Mouse (Mus musculus): ENCODE data around the gene Brsk2. TPM values are rescaled to one million over a fixed set of nuclear protein-coding genes. Genes with fewer than 3 reads are reported as not detected.

Gene Brsk2
- polyA plus RNA-seq, 2 experiments: 0.66 to 0.78 TPM

- ATAC-seq (ENCODE audit: low FRiP score, low read depth) (no peak), DNase-seq (ENCODE audit: low spot score) (no peak)
- WGBS: 47% methylated on average over 2 of the region's 2 CpGs
- H3K27me3 ChIP-seq (ENCODE audit: control insufficient read depth, insufficient read depth, low read length): no peaks in the 10 kb centered on the region
- no peaks in the 10 kb centered on the region for H3K9me3 ChIP-seq (ENCODE audit: control insufficient read depth, low read length)
- H3K27ac ChIP-seq (replicated peaks; ENCODE audit: low read depth, low read length): no peak overlapping the region
- H3K4me1 ChIP-seq (ENCODE audit: control insufficient read depth, insufficient read depth, low read length): no peaks in the 10 kb centered on the region
- H3K36me3 ChIP-seq (ENCODE audit: control insufficient read depth, insufficient read depth, low read length): 0 out of 2 replicates have a peak, but pooled peaks cover 6% of the 10 kb centered on the region
- no peak overlapping the region for H3K4me3 ChIP-seq (replicated peaks; ENCODE audit: low read length)
- TF ChIP-seq POLR2A (IDR thresholded peaks at IDR 0.05; ENCODE audit: borderline replicate concordance, extremely low read depth, insufficient read depth, insufficient read length): no peak
- no peak overlapping the region for H3K9ac ChIP-seq (ENCODE audit: low read depth, low read length, severe bottlenecking)
- H3K4me2 ChIP-seq (replicated peaks; ENCODE audit: low read depth, low read length, severe bottlenecking): no peak overlapping the region
Observed at GRCm38 (mm10) chr7:142019699-142020098, 70.1 kb downstream of the Brsk2 start.

GRCm38 (mm10) chr7:142020827-142021226, 71.3 kb downstream of the Brsk2 start:
- H3K4me1 ChIP-seq (ENCODE audit: control insufficient read depth, insufficient read depth, low read length): 0 out of 2 replicates have a peak, but pooled peaks cover 5% of the 10 kb centered on the region
- no peak overlapping the region for H3K27ac ChIP-seq (replicated peaks; ENCODE audit: low read depth, low read length)
- H3K9me3 ChIP-seq (ENCODE audit: control insufficient read depth, low read length): no peaks in the 10 kb centered on the region
- no peak overlapping the region for H3K4me2 ChIP-seq (replicated peaks; ENCODE audit: low read depth, low read length, severe bottlenecking)
- ATAC-seq (ENCODE audit: low FRiP score, low read depth) (no peak), DNase-seq (ENCODE audit: low spot score) (no peak)
- WGBS: 71% methylated on average over 3 of the region's 3 CpGs
- no peaks in the 10 kb centered on the region for H3K27me3 ChIP-seq (ENCODE audit: control insufficient read depth, insufficient read depth, low read length)
- no peak for TF ChIP-seq POLR2A (IDR thresholded peaks at IDR 0.05; ENCODE audit: borderline replicate concordance, extremely low read depth, insufficient read depth, insufficient read length)
- 0 out of 2 replicates have a peak, but pooled peaks cover 6% of the 10 kb centered on the region for H3K36me3 ChIP-seq (ENCODE audit: control insufficient read depth, insufficient read depth, low read length)
- no peak overlapping the region for H3K9ac ChIP-seq (ENCODE audit: low read depth, low read length, severe bottlenecking)
- no peak overlapping the region for H3K4me3 ChIP-seq (replicated peaks; ENCODE audit: low read length)

- no peak for ATAC-seq (ENCODE audit: low FRiP score, low read depth)
- Histone ChIP-seq H3K4me2 (replicated peaks; ENCODE audit: low read depth, low read length, severe bottlenecking) (no peak overlapping the region), H3K9me3 (ENCODE audit: control insufficient read depth, low read length) (no peaks in the 10 kb centered on the region), H3K27ac (replicated peaks; ENCODE audit: low read depth, low read length) (no peak overlapping the region), H3K9ac (ENCODE audit: low read depth, low read length, severe bottlenecking) (no peak overlapping the region), H3K27me3 (ENCODE audit: control insufficient read depth, insufficient read depth, low read length) (no peaks in the 10 kb centered on the region), H3K4me1 (ENCODE audit: control insufficient read depth, insufficient read depth, low read length) (0 out of 2 replicates have a peak, but pooled peaks cover 9% of the 10 kb centered on the region), H3K36me3 (ENCODE audit: control insufficient read depth, insufficient read depth, low read length) (no peaks in the 10 kb centered on the region), H3K4me3 (replicated peaks; ENCODE audit: low read length) (no peak overlapping the region)
- 71% methylated on average over 2 of the region's 2 CpGs for WGBS
- no peak for DNase-seq (ENCODE audit: low spot score)
- no peak for TF ChIP-seq POLR2A (IDR thresholded peaks at IDR 0.05; ENCODE audit: borderline replicate concordance, extremely low read depth, insufficient read depth, insufficient read length)
Observed at GRCm38 (mm10) chr7:142025196-142025595, 75.6 kb downstream of the Brsk2 start.

GRCm38 (mm10) chr7:142025926-142026325, 76.4 kb downstream of the Brsk2 start:
- H3K4me1 ChIP-seq (ENCODE audit: control insufficient read depth, insufficient read depth, low read length): 0 out of 2 replicates have a peak, but pooled peaks cover 9% of the 10 kb centered on the region
- no peaks in the 10 kb centered on the region for H3K36me3 ChIP-seq (ENCODE audit: control insufficient read depth, insufficient read depth, low read length)
- WGBS: 69% methylated on average over 4 of the region's 4 CpGs
- no peak overlapping the region for H3K4me3 ChIP-seq (replicated peaks; ENCODE audit: low read length)
- no peaks in the 10 kb centered on the region for H3K9me3 ChIP-seq (ENCODE audit: control insufficient read depth, low read length)
- ATAC-seq (ENCODE audit: low FRiP score, low read depth) (no peak), DNase-seq (ENCODE audit: low spot score) (no peak)
- H3K9ac ChIP-seq (ENCODE audit: low read depth, low read length, severe bottlenecking): no peak overlapping the region
- H3K27me3 ChIP-seq (ENCODE audit: control insufficient read depth, insufficient read depth, low read length): no peaks in the 10 kb centered on the region
- TF ChIP-seq POLR2A (IDR thresholded peaks at IDR 0.05; ENCODE audit: borderline replicate concordance, extremely low read depth, insufficient read depth, insufficient read length): no peak
- H3K27ac ChIP-seq (replicated peaks; ENCODE audit: low read depth, low read length): no peak overlapping the region
- H3K4me2 ChIP-seq (replicated peaks; ENCODE audit: low read depth, low read length, severe bottlenecking): no peak overlapping the region

GRCm38 (mm10) chr7:142030073-142030472, 80.5 kb downstream of the Brsk2 start:
- no peak for ATAC-seq (ENCODE audit: low FRiP score, low read depth)
- Histone ChIP-seq H3K4me3 (replicated peaks; ENCODE audit: low read length) (no peak overlapping the region), H3K36me3 (ENCODE audit: control insufficient read depth, insufficient read depth, low read length) (no peaks in the 10 kb centered on the region), H3K9me3 (ENCODE audit: control insufficient read depth, low read length) (no peaks in the 10 kb centered on the region), H3K27ac (replicated peaks; ENCODE audit: low read depth, low read length) (no peak overlapping the region), H3K27me3 (ENCODE audit: control insufficient read depth, insufficient read depth, low read length) (no peaks in the 10 kb centered on the region), H3K4me1 (ENCODE audit: control insufficient read depth, insufficient read depth, low read length) (peaks cover 9% of the 10 kb centered on the region; the same call in 1 of the 2 replicates), H3K9ac (ENCODE audit: low read depth, low read length, severe bottlenecking) (no peak overlapping the region), H3K4me2 (replicated peaks; ENCODE audit: low read depth, low read length, severe bottlenecking) (no peak overlapping the region)
- TF ChIP-seq POLR2A (IDR thresholded peaks at IDR 0.05; ENCODE audit: borderline replicate concordance, extremely low read depth, insufficient read depth, insufficient read length): no peak
- DNase-seq (ENCODE audit: low spot score): no peak

- no peak for ATAC-seq (ENCODE audit: low FRiP score, low read depth)
Observed at GRCm38 (mm10) chr7:142034198-142034597, 84.6 kb downstream of the Brsk2 start.

More at GRCm38 (mm10) chr7:142034198-142034597, 84.6 kb downstream of the Brsk2 start:
- no peaks in the 10 kb centered on the region for H3K27me3 ChIP-seq (ENCODE audit: control insufficient read depth, insufficient read depth, low read length)
- no peak overlapping the region for H3K4me2 ChIP-seq (replicated peaks; ENCODE audit: low read depth, low read length, severe bottlenecking)
- peaks cover 7% of the 10 kb centered on the region; the same call in 1 of the 2 replicates for H3K4me1 ChIP-seq (ENCODE audit: control insufficient read depth, insufficient read depth, low read length)
- DNase-seq (ENCODE audit: low spot score): no peak
- no peak for TF ChIP-seq POLR2A (IDR thresholded peaks at IDR 0.05; ENCODE audit: borderline replicate concordance, extremely low read depth, insufficient read depth, insufficient read length)
- H3K9ac ChIP-seq (ENCODE audit: low read depth, low read length, severe bottlenecking): no peak overlapping the region
- WGBS: 72% methylated on average over 2 of the region's 2 CpGs
- H3K36me3 ChIP-seq (ENCODE audit: control insufficient read depth, insufficient read depth, low read length): no peaks in the 10 kb centered on the region
- no peak overlapping the region for H3K27ac ChIP-seq (replicated peaks; ENCODE audit: low read depth, low read length)
- no peaks in the 10 kb centered on the region for H3K9me3 ChIP-seq (ENCODE audit: control insufficient read depth, low read length)
- H3K4me3 ChIP-seq (replicated peaks; ENCODE audit: low read length): no peak overlapping the region

Data from limb, embryonic 14.5 days (tissue).